Mouse (Mus musculus) hindbrain, postnatal 0 days (tissue): ENCODE measurements at regions not wholly inside any gene's neighbourhood (a gene's known extent, or its start where the extent isn't known, plus 50 kb on each side); places are given as distances from the start of the nearest gene placed in this dataset.

Source experiments
- ATAC-seq: fragments of 200-750 bp; cut with Nextera tagmentation; 2 replicates; pipeline ENCODE4 v1.8.0; 2017; ENCODE audit warnings: mild to moderate bottlenecking, moderate TSS enrichment, moderate library complexity
- DNase-seq: peaks from one replicate; pipeline ENCODE4 v3.0.0-alpha.2; 2015; ENCODE audit warnings: low spot score
- H3K27ac ChIP-seq: fragments of 300-500 bp; sonication (generic); 2 replicates; pipeline ENCODE4 v1.5.1; 2014; ENCODE audit warnings: mild to moderate bottlenecking
- H3K27me3 ChIP-seq: fragments of 300-500 bp; sonication (generic); 2 replicates; pipeline ENCODE4 v1.6.1; 2014; ENCODE audit warnings: low read length, mixed read lengths; ENCODE audit not compliant: insufficient read depth
- H3K36me3 ChIP-seq: fragments of 300-500 bp; sonication (generic); 2 replicates; pipeline ENCODE4 v1.6.1; 2014; ENCODE audit warnings: low read length, mixed read lengths; ENCODE audit not compliant: insufficient read depth
- H3K4me1 ChIP-seq: fragments of 300-500 bp; sonication (generic); 2 replicates; pipeline ENCODE4 v1.6.1; 2014; ENCODE audit warnings: antibody characterized with exemption, low read length, mixed read lengths; ENCODE audit not compliant: insufficient read depth
- H3K4me2 ChIP-seq: fragments of 300-500 bp; sonication (generic); 2 replicates; pipeline ENCODE4 v1.6.1; 2014; ENCODE audit warnings: low read depth, mild to moderate bottlenecking, low read length, moderate library complexity, mixed read lengths
- H3K4me3 ChIP-seq: fragments of 300-500 bp; sonication (generic); 2 replicates; pipeline ENCODE4 v1.5.1; 2014; ENCODE audit warnings: low read length
- H3K9ac ChIP-seq: fragments of 300-500 bp; sonication (generic); replicated peaks from 2 replicates; pipeline ENCODE4 v1.6.1; 2014; ENCODE audit warnings: mild to moderate bottlenecking, low read length, moderate library complexity, mixed read lengths
- H3K9me3 ChIP-seq: fragments of 300-500 bp; sonication (generic); 2 replicates; pipeline ENCODE4 v1.6.1; 2016; ENCODE audit warnings: low read length, mixed read lengths
- CTCF ChIP-seq: IDR thresholded peaks from 2 replicates; pipeline ENCODE4 v1.5.1; 2016; ENCODE audit warnings: antibody characterized with exemption, control low read depth, low read depth
- WGBS: fragments of 180-500 bp; shearing (Covaris S2); extraction: QIAGEN DNeasy Blood & Tissue Kit; methylation state at CpG from one replicate; pipeline ENCODE4 v1.1.7; 2014; 5-methylcytosine and 5-hydroxymethylcytosine counted together

- Histone ChIP-seq H3K27me3 (no peaks in the 10 kb centered on the region), H3K9ac (no peak overlapping the region), H3K36me3 (no peaks in the 10 kb centered on the region), H3K4me3 (no peak overlapping the region), H3K9me3 (no peaks in the 10 kb centered on the region), H3K4me1 (no peaks in the 10 kb centered on the region), H3K4me2 (no peak overlapping the region), H3K27ac (no peak overlapping the region)
- peak; percentile 50 for TF ChIP-seq CTCF
- DNase-seq (peak; percentile 68), ATAC-seq (peak; percentile 56; the same call in 1 of the 2 replicates)
- WGBS: 26% methylated on average over 1 of the region's 1 CpGs
Observed at GRCm38 (mm10) chr5:97330074-97330473, 62.1 kb downstream of the Naa11 start.

- Histone ChIP-seq H3K27ac (no peak overlapping the region), H3K27me3 (no peaks in the 10 kb centered on the region), H3K9me3 (no peaks in the 10 kb centered on the region), H3K4me3 (no peak overlapping the region), H3K9ac (no peak overlapping the region), H3K4me1 (no peaks in the 10 kb centered on the region), H3K36me3 (no peaks in the 10 kb centered on the region), H3K4me2 (no peak overlapping the region)
- TF ChIP-seq CTCF: no peak
- 63% methylated on average over 5 of the region's 5 CpGs for WGBS
- peak; percentile 43; the same call in 1 of the 2 replicates for ATAC-seq
- DNase-seq: peak; percentile 38
Observed at GRCm38 (mm10) chr5:97325831-97326230, 66.3 kb downstream of the Naa11 start.

GRCm38 (mm10) chr5:97323873-97324272 is 68.3 kb downstream of the Naa11 start:
- no peak for TF ChIP-seq CTCF
- H3K27me3 ChIP-seq: no peaks in the 10 kb centered on the region
- no peak overlapping the region for H3K4me3 ChIP-seq
- H3K4me2 ChIP-seq: no peak overlapping the region
- ATAC-seq: no peak
- H3K9me3 ChIP-seq: no peaks in the 10 kb centered on the region
- no peaks in the 10 kb centered on the region for H3K36me3 ChIP-seq
- no peak for DNase-seq
- no peak overlapping the region for H3K27ac ChIP-seq
- H3K4me1 ChIP-seq: no peaks in the 10 kb centered on the region
- H3K9ac ChIP-seq: no peak overlapping the region
- WGBS: 39% methylated on average over 3 of the region's 3 CpGs

- no peaks in the 10 kb centered on the region for H3K36me3 ChIP-seq
- ATAC-seq: no peak
- no peak for TF ChIP-seq CTCF
- no peaks in the 10 kb centered on the region for H3K9me3 ChIP-seq
- no peak overlapping the region for H3K4me2 ChIP-seq
- WGBS: 91% methylated on average over 2 of the region's 2 CpGs
- no peak overlapping the region for H3K4me3 ChIP-seq
- no peaks in the 10 kb centered on the region for H3K27me3 ChIP-seq
- H3K9ac ChIP-seq: no peak overlapping the region
- DNase-seq: no peak
- no peaks in the 10 kb centered on the region for H3K4me1 ChIP-seq
- H3K27ac ChIP-seq: no peak overlapping the region
Observed at GRCm38 (mm10) chr5:97319816-97320487, 72.2 kb downstream of the Naa11 start.

- Histone ChIP-seq H3K9me3 (no peaks in the 10 kb centered on the region), H3K36me3 (no peaks in the 10 kb centered on the region), H3K27me3 (no peaks in the 10 kb centered on the region), H3K27ac (no peak overlapping the region), H3K4me3 (no peak overlapping the region), H3K9ac (no peak overlapping the region), H3K4me2 (no peak overlapping the region), H3K4me1 (no peaks in the 10 kb centered on the region)
- no peak for ATAC-seq
- DNase-seq: no peak
- WGBS: 80% methylated on average over 4 of the region's 4 CpGs
- no peak for TF ChIP-seq CTCF
Observed at GRCm38 (mm10) chr5:97306902-97307301, 85.3 kb downstream of the Naa11 start.

GRCm38 (mm10) chr5:97304921-97305320 is 87.3 kb downstream of the Naa11 start:
- no peaks in the 10 kb centered on the region for H3K9me3 ChIP-seq
- H3K4me2 ChIP-seq: no peak overlapping the region
- H3K36me3 ChIP-seq: no peaks in the 10 kb centered on the region
- DNase-seq: no peak
- WGBS: 87% methylated on average over 4 of the region's 4 CpGs
- H3K4me3 ChIP-seq: no peak overlapping the region
- no peaks in the 10 kb centered on the region for H3K4me1 ChIP-seq
- ATAC-seq: no peak
- H3K9ac ChIP-seq: no peak overlapping the region
- no peak overlapping the region for H3K27ac ChIP-seq
- H3K27me3 ChIP-seq: no peaks in the 10 kb centered on the region
- no peak for TF ChIP-seq CTCF

- H3K36me3 ChIP-seq: no peaks in the 10 kb centered on the region
- ATAC-seq (no peak), DNase-seq (no peak)
- H3K9ac ChIP-seq: no peak overlapping the region
- H3K4me2 ChIP-seq: no peak overlapping the region
- WGBS: 73% methylated on average over 4 of the region's 4 CpGs
- no peak for TF ChIP-seq CTCF
- H3K4me1 ChIP-seq: no peaks in the 10 kb centered on the region
- no peak overlapping the region for H3K27ac ChIP-seq
- H3K4me3 ChIP-seq: no peak overlapping the region
- H3K27me3 ChIP-seq: no peaks in the 10 kb centered on the region
- H3K9me3 ChIP-seq: no peaks in the 10 kb centered on the region
Observed at GRCm38 (mm10) chr5:97301621-97302020, 90.6 kb downstream of the Naa11 start.
